Mouse (Mus musculus) spleen, adult 2 months (tissue): Measurements from ENCODE around the gene Naip5.
"Not testable (repeated sequence)": the region's sequence is repeated elsewhere in the genome, so short reads cannot be mapped to it uniquely, and the experiment has no call there.

ENCODE experiments used
- CTCF ChIP-seq: fragments of 200-500 bp; IDR thresholded peaks from 2 replicates; pipeline ENCODE4 v1.5.1; 2011; ENCODE audit warnings: mild to moderate bottlenecking, inconsistent platforms; ENCODE audit not compliant: insufficient read depth, insufficient read length, insufficient replicate concordance; ENCODE audit errors: extremely low read depth
- POLR2A ChIP-seq: fragments of 200-500 bp; IDR thresholded peaks from 2 replicates; pipeline ENCODE4 v1.6.1; 2011; ENCODE audit warnings: low read depth, low read length, inconsistent platforms

DNA sequence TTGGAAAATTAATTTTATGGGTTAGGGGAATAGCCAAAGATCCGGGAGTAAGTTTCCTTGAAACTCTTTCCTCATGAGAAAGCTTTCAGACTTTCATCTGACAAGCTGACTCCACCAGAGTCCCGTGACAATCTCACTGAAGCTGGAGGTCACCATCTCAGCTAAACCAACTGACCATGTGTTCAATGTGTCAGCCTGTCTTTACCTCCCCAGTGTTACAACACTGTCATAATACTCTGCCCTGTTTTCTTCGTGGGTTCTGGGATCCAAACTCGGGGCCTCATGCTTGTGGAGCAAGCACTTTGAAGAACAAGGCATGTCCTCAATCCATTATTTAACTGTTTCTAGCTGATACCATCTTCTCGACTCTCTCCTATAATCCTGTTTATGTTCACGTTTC, 9.8 kb upstream of the Naip5 start:
- not testable (repeated sequence) for TF ChIP-seq CTCF, POLR2A
